Mouse (Mus musculus) adrenal gland, postnatal 25 days (tissue): ENCODE measurements around the gene 1700061G19Rik. TPM values are rescaled to one million over a fixed set of nuclear protein-coding genes. Genes with fewer than 3 reads are reported as not detected.
A peak's percentile ranks its signal among the peaks of the same experiment; 100 is the strongest.
"Not testable (repeated sequence)": the region's sequence is repeated elsewhere in the genome, so short reads cannot be mapped to it uniquely, and the experiment has no call there.

Experiments used
- DNase-seq: peaks from one replicate; pipeline ENCODE4 v3.0.0; 2021; ENCODE audit warnings: mixed read lengths
- total RNA-seq: library from RNA; stranded (reverse); gene quantifications from 2 replicates; pipeline ENCODE4 v1.2.3, GENCODE M21; 2021

The 1700061G19Rik gene
- total RNA-seq, 1 experiment from 2014 or later, result 8.9 TPM

DNA sequence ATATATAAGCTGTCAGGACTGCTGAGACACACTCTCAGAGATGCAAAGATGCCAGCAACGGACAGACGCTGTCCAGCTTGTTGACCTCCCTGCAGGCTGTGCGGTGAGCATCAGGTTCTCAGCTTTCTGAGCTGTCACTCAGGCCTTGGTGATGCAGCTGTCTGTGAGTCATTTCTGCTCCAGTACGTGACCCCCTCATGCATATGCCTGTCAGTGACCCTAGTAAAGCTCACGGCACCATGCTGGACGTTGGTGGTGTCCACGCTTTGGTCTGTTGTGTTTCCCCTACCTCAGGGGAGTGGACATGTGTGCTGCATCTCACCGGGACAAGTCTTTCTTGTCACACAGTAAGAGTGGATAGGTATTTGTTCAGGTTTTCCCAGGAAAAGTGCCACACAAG, 3.5 kb upstream of the 1700061G19Rik start:
- no peak for DNase-seq

DNA sequence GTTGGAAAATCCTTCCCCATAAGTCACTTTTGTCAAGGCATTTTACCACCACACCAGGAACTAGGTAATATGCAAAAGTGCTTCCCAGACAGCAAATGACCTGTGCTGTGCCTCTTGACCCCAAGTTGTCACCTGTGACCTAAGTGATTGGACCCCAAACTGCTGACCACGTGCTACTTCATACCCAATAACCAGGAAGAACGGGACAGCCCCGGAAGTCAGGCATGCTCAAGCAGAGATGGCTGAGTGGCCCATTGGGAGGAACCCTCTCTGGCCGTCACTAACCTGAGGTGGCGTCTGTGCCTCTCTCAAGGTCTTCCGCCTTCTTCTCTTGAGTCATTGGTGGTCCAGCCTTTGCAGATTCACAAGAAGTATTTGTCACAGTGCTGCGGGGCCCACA, 2.8 kb upstream of the 1700061G19Rik start:
- no peak for DNase-seq

DNA sequence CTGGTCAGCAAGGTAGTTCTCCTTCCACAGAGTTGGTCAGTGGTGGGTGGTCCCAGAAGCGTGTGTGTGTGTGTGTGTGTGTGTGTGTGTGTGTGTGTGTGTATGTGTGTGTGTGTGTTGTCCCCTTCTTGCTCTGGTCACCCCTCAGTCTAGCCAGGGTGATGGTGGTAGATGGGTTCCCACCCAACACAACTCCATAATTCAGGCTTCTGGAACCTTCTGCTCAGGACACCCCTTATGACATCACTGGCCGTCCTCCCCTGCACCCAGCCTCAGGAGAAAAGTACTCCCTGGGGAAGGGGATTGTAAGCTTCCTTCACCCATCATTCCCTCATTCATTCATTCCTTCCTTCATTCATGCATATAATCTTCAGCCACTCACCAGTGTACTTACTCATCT, 1.0 kb upstream of the 1700061G19Rik start, which contains the start of gene Acsbg2:
TSS of gene Acsbg2 (minus strand) at position 211 of the 400 bp plus-strand sequence.
- no peak for DNase-seq

DNA sequence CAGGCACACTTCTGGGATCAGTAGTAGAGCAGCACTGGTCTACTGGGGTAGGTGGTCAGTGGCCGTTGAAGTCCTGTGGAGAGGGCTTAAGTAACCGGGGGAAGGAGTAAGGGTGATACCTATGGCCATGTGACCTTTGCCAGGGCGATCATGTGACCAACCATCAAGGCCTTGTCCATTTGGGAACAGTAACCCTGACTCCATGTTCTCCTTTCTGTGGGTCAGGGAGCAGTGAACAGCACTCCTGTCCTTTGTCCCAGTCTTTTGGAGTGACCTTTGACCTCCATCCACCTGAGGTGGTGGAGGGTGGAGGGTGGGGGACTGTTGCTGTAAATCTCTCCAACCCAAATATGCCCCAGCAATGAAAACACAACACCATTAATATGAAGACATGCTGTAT, 1.2 kb downstream of the 1700061G19Rik start:
- DNase-seq, result no peak

DNA sequence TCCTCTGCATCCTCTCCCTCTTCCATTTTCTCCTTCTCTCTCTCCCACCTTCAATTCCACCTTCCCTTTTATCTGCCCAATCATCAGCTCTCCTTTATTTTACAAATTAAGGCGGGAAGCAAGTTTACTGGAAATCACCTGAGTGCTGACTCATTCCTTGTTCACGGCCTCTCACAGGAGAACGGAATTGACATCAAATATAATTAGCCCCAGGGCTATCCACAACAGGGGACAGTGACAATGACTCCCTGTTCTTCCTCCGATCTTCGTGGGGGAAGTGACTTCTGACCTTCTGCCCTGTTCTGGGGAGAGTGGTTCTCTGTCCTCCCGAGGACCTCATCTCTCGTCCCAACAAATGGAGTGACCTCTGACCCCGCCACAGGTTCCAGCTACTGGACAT, 1.7 kb downstream of the 1700061G19Rik start:
- DNase-seq, result no peak

DNA sequence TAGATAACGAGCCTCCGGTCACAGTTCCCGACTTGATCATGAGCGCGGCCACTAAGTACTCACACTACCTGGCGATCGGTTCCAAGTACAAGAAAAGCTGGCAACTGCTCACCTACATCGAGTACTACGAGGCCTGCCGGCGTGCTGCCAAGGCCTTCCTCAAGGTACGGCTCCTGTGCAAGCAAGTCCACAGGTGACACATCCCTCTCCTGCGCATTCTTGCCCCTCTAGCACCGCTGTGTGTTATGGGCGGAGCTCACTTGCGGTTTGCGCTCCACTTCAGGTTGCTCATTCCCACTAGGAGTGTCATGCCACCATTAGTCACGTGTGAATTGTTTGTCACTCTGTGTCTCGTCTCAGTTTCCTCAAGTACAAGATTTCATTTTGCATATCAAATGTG, 2.1 kb downstream of the 1700061G19Rik start:
- no peak for DNase-seq

DNA sequence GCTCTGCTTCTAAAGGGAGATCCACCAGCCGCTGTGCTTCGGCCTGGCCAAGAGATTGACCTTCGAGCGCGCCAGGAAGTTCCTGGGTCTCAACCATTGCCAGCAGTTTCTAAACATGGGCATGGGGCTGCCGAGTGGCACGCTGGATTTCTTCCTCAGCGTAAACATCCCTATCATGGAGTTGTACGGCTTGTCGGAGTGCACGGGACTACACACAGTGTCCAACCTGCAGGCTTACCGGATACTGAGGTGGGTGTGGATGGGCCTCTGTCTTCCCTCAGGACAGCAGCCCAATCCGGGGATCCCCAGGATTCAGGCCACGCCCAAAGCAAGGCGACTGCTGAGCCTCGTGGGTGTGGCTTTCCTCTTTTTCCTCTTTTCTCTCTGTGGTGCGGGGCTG, 8.3 kb downstream of the 1700061G19Rik start:
- DNase-seq, result peak; percentile 48

DNA sequence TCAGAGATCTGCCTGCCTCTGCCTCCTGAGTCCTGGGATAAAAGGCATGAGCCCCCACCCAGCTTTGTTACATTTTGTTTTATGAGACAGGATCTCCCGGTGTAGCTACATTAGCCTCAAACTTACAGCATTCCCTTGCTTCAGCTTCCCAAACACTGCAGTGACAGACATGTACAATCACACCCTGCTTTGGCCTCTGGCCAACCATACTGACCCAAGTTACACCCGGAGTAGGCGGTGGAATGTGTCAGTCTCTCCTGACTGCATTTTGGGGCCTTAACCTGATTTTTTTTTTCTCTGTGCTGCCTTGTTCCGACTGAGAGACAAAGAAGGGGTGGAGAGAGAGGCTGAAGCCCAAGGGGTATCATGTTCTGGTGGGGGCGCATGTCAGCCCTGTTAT, 9.1 kb downstream of the 1700061G19Rik start:
- peak; percentile 40 for DNase-seq

DNA sequence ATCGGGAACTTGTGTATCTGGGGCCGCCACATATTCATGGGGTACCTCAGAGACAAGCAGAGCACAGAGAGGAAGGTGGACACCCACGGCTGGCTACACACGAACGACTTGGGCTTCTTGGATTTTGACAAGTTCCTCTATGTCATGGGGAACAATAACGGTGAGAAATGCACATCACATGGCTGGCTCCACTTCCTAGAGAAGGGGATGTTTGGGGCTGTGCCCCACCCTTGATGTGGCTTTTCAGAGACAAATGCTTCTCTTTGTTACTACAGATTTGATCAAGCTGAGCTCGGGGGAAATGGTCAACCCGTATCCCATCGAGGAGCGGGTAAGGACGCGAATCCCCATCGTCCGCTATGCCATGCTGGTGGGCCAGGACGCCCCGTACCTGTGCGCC, 9.5 kb downstream of the 1700061G19Rik start:
- no peak for DNase-seq

DNA sequence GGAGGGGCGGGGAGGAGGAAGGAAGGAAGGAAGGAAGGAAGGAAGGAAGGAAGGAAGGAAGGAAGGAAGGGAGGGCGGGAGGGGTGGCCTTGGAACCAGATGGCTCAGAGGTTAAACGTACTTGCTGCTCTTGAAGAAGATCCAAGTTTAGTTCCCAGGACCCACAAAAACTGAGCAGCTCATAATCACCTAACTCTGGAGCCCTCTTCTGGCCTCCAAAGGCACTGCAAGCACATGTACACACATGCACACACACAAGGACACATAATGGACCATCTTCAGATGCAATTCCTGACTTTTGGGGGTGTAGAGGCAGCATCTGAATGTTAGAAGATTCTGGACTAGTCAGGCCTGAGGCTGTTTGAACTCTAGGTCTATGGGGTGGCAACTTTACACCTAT, 12.8 kb downstream of the 1700061G19Rik start:
- DNase-seq, result no peak

DNA sequence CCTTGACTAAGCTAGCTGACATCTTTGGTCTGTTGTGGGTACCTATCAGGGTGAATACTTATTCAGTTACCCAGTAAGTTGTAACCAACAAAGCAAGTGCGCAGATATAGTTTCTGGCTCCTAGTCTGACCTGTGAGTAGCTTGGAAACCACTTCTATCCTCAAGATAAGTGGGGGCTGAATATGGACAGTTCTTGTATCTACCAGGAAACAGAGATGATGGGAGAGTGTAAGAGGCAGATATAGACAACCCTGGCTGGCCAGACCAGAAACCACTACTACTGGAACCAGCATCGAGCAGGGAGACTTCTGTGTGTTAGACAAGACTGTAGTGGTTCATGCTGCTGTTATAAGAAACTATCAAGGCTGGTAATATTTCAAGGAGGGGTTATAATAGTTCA, 14.7 kb downstream of the 1700061G19Rik start:
- DNase-seq, result no peak

DNA sequence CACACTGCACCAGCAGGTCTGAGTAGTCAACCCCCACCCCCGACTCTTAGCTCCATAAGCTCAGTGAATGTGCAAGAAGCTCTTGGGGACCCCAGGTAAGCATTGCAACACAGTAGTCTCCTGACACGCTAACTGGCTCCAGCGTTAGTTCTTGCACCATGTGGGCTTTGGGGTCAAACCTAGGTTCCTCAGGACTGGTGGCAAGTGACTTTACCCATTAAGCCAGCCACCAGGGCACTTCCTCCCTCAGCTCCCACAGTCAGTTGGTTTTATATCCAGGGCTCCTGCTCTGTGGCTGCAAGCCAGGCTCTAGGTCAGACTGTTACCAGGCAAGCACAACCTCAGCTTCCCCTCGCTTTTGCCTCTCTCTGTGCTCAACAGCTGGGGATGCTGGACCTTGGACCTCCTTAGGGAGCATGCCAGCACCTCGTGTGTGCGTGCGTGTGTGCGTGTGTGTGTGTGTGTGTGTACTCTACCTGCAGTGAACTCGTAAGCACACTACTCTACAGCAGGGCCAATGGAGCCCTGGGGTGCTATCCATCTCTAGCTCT, 20.2 kb downstream of the 1700061G19Rik start:
- DNase-seq, result no peak

DNA sequence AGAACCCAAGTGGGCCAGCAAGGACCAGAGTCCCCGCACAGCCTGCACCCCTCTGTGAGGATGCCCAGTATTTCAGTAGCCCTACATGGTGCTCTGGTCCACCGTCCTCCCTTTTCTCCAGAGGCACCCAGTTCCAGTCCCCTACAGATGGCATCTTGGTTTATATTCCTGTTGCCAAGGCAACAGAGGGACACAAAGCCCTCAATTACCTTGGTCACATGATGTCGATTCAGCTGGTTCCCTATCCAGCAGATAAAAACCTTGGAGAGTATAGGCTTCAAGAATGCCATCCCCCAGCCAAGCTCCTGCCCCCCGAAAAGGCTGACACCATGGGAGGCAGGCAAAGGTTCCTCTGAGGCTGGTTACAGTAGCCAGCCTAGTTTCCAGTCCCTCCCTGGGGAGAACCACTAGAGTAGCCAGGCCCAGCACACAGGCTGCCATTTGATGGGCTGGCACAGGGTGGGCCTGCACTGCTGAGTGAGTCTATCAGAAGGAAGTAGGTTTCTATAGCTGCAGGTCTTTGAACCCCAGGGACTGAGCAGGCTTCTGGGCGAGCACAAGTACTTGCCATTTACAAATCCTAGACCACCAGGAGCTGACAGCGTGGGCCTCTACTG, 21.3 kb downstream of the 1700061G19Rik start:
- DNase-seq, result no peak

DNA sequence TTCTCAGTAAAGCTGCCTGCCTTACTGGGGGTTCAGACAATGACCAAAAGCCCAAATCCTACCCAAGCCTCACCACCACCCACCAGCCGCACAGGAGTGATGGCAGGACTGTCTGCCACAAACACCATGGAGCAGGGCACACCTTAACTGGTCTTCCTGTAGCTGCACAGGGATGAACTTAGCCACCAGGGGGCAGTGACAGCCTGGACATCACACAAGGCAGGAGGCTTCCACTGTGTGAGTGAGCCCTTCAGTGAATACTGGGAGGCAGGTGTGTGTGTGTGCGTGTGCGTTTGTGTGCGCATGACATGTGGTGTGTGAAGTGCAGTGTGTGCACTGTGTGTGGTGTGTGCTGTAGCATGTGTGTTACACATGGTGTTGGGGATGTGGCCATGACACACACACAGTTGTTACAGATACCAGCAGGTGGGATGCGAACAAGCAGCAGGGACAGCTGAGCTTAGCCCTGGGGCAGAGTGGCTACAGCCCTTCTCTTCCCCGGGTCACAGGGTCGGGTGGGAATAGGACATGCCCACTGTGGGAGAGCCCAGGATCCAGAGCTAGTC, 22.4 kb downstream of the 1700061G19Rik start:
- peak; percentile 80 for DNase-seq

DNA sequence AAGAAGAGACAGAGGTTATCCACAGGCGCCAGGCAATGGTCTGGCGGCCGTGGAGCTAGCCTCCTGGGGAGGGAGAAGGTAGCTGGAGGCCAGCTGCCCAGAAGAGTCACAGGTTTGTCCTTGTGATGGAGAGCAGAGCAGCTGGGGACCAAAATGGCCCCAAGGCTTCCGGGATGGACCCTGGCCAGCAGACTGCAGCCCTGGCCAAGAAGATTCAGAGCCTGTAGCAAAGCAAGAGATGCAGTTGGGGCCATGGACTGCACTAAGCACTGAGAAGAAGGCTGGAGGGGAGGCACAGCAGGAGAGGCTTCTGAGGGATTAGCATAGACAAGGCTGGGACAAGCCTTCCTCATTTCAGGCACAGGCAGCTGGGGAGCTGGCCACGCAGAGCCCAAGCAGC, 27.4 kb downstream of the 1700061G19Rik start:
- DNase-seq, result no peak

DNA sequence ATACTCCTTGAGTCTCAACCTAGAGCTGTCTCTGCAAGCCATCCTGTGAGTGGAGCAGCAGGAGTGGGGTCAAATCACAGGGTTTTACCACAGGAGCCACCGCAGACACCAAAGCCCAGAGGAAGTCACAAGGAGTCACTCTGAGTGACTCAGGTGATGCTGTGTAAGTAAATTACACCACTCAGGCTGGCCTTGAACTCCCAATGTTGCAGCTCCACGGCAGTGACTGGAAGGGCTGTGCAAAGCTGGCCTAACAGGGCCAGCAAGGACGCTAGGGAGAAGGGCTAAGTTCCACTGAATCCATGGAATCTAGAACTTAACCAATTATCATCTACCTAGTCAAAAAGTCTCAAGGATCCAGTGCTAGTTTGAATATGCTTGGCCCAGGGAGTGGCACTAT, 30.9 kb downstream of the 1700061G19Rik start:
- no peak for DNase-seq

DNA sequence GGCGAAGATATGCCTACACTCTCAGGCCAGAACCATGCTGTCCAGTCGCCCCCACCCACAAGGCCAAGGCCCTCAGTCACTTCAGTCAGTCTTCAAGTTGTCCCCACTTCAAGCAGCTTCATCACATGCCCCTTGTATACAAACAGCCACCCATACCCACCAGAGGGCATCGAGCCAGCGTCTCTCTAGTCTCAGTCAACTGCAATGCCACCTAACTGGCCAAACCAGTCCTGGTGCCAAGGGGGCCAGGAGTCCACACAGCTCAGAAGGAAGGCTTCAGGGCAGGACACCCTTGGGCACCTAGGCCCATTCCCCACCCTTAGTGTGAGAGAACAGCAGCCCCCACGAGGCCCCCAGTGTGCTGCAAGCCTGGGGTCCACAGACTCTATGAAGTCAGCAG, 31.8 kb downstream of the 1700061G19Rik start:
- no peak for DNase-seq

DNA sequence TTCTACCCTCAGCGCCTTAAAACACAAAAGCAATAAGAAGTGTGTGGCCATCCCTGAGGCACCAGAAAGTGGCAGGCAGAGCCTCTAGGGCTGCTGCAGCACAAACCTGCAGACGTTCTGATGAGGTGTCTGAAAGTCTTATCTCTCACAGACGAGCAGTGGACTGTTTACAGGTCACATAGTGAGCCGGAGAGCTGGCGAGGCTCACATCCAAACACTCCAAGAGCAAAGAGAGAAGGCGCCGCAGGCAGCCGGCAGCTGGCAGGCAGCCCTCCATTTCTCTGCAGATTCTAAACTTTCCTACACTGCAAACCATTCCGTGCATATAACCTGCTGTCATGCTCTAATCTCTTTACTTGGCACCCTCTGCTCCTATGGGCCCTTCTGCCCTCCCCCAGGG, 32.6 kb downstream of the 1700061G19Rik start:
- DNase-seq, result no peak

DNA sequence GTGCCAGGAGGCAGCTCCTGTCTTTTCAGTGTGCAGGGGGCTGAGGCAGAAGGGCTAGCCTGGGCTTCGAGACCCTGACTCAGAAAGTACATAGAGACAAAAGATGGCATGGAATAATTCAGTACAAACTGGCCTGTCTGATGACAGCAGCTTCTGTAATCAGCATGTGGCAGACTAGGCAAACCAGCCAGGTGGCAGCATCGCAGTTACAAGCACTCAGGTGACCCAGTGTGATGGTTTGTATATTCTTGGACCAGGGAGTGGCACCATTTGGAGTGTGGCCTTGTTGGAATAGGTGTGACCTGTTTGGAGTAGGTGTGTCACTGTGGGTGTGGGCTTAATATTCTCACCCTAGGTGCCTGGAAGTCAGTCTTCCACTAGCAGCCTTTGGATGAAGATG, 34.5 kb downstream of the 1700061G19Rik start:
- DNase-seq, result not testable (repeated sequence)

DNA sequence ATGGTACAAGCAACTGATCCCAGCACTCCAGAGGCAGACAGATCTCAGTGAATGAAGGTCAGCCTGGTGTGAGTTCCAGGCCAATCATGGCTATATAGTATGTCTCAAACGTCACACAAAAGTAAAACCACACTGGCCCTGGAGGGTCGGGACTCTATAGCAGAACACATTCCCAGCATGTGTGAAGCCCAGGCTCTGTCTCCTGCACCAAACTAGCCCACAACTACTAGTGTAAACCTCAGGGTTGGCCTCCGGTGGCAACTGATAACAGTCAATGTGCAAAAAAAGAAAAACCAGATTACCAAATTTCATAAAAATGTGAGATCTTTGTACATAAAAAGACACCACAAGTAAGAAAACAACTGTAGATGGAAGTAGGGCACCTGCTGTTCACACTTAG, 37.7 kb downstream of the 1700061G19Rik start:
- DNase-seq, result no peak

DNA sequence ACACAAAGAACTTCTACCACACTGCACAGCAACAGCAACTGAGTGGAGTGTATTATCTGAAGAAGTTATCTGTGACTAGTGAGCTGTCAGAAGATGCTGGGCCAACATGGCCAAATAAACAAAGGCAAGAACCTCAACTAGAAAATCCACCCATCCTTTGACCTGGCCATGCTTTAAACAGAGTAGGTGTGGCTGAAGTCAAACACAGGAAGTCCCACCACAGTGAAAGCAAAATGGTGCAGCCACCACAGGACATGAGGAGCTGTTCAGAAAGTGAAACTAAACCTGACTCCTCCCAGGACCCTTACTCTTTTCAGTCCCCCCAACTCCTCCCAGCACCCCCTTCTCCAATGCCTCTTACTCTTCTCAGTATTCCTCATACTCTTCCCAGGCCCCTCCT, 38.2 kb downstream of the 1700061G19Rik start:
- DNase-seq, result no peak

DNA sequence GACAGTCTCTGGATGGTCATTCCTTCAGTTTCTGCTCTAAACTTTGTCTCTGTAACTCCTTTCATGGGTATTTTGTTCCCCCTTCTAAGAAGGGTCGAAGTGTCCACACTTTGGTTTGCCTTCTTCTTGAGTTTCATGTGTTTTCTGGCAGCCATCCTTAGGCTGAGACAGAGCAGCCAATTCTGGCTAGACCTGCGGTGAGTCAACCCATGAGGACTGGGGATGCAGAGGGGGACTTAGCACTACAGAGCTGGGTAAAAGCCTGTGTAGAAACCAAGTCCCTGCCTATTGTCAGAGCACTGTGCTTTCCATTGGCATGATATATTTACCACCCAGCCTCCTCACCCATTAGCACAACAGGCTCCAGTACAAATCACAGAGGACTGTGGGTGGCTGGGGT, 41.9 kb downstream of the 1700061G19Rik start:
- no peak for DNase-seq

DNA sequence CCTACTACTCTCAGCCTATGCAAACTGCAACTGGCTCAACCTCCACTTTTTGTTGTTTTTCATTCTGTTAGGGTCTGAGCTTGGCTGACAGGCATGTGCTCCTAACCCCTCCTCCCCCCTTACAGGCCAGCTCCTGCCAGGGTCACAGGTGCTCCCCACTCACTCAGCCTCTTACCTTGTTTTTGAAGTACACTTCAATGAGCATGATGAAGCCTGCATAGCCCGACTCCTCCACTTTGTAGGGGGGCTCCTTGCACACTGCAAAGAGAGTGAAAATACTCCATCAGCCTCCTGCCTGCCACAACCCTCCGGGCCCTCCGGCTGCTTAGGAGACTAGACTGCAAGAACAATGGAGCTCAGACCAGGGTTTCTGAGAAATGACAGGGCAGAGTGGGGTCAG, 44.4 kb downstream of the 1700061G19Rik start:
- DNase-seq, result no peak

DNA sequence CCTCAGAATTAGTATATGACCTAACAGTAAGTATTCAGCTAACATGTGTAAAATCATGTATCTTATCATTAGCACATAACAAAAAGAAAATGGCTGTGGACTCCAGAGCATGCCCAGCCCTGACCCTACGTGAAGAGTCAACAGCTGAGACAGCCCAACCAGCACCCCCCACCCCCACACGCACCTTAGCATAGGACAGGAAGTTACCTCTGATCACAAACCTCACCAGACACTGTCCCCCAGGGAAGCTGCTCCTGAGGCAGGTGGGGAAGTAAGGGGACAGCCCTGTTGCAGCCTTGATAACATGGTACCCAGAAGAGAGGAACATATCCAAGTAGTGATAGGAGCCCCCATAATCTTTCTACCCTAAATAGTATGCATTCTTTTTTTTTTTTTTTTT, 50.7 kb downstream of the 1700061G19Rik start:
- no peak for DNase-seq
